Mouse (Mus musculus) intestine, postnatal 0 days (tissue): ENCODE measurements at regions not wholly inside any gene's neighbourhood (a gene's known extent, or its start where the extent isn't known, plus 50 kb on each side); places are given as distances from the start of the nearest gene placed in this dataset.
A peak's percentile ranks its signal among the peaks of the same experiment; 100 is the strongest.

ENCODE experiments used
- ATAC-seq: fragments of 200-750 bp; cut with Nextera tagmentation; 2 replicates; pipeline ENCODE4 v1.8.0; 2017; ENCODE audit warnings: mild to moderate bottlenecking, moderate TSS enrichment, moderate library complexity
- H3K27ac ChIP-seq: fragments of 300-500 bp; sonication (generic); 2 replicates; pipeline ENCODE4 v1.5.1; 2014; ENCODE audit warnings: mild to moderate bottlenecking, low read depth, low read length, moderate library complexity
- H3K27me3 ChIP-seq: fragments of 300-500 bp; sonication (generic); replicated peaks from 2 replicates; pipeline ENCODE4 v1.6.1; 2014; ENCODE audit warnings: low read length, mixed read lengths; ENCODE audit not compliant: control insufficient read depth, insufficient read depth
- H3K36me3 ChIP-seq: fragments of 300-500 bp; sonication (generic); 2 replicates; pipeline ENCODE4 v1.6.1; 2014; ENCODE audit warnings: mild to moderate bottlenecking, moderate library complexity; ENCODE audit not compliant: control insufficient read depth, insufficient read depth
- H3K4me1 ChIP-seq: fragments of 300-500 bp; sonication (generic); replicated peaks from 2 replicates; pipeline ENCODE4 v1.6.1; 2014; ENCODE audit warnings: antibody characterized with exemption, low read length, mixed read lengths; ENCODE audit not compliant: control insufficient read depth, insufficient read depth
- H3K4me2 ChIP-seq: fragments of 300-500 bp; sonication (generic); replicated peaks from 2 replicates; pipeline ENCODE4 v1.6.1; 2014; ENCODE audit warnings: low read depth, mild to moderate bottlenecking, moderate library complexity
- H3K4me3 ChIP-seq: fragments of 300-500 bp; sonication (generic); 2 replicates; pipeline ENCODE4 v1.5.1; 2014; ENCODE audit warnings: low read depth, low read length
- H3K9ac ChIP-seq: fragments of 300-500 bp; sonication (generic); 2 replicates; pipeline ENCODE4 v1.6.1; 2014; ENCODE audit warnings: mild to moderate bottlenecking, low read depth, low read length
- H3K9me3 ChIP-seq: fragments of 300-500 bp; sonication (generic); 2 replicates; pipeline ENCODE4 v1.6.1; 2016; ENCODE audit warnings: mixed run types; ENCODE audit not compliant: control insufficient read depth
- CTCF ChIP-seq: sonication (generic); IDR thresholded peaks from 2 replicates; pipeline ENCODE4 v1.5.1; 2016; ENCODE audit warnings: low read depth, mild to moderate bottlenecking, control low read depth, antibody characterized with exemption, moderate library complexity
- WGBS: fragments of 180-500 bp; shearing (Covaris S2); extraction: QIAGEN DNeasy Blood & Tissue Kit; methylation state at CpG from one replicate; pipeline ENCODE4 v1.1.7; 2014; 5-methylcytosine and 5-hydroxymethylcytosine counted together

GRCm38 (mm10) chr9:14075868-14076267 is 199.0 kb upstream of the Sesn3 start:
- no peak overlapping the region for H3K4me3 ChIP-seq
- no peak for ATAC-seq
- 96% methylated on average over 1 of the region's 1 CpGs for WGBS

GRCm38 (mm10) chr9:14076728-14077127 is 198.1 kb upstream of the Sesn3 start:
- Histone ChIP-seq H3K9ac (no peak overlapping the region), H3K27me3 (no peaks in the 10 kb centered on the region), H3K4me3 (no peak overlapping the region), H3K36me3 (no peaks in the 10 kb centered on the region), H3K9me3 (no peaks in the 10 kb centered on the region), H3K27ac (no peak overlapping the region), H3K4me2 (no peak overlapping the region), H3K4me1 (no peaks in the 10 kb centered on the region)
- WGBS: 73% methylated on average over 5 of the region's 5 CpGs
- no peak for ATAC-seq
- TF ChIP-seq CTCF: no peak

More at GRCm38 (mm10) chr9:14075868-14076267, 199.0 kb upstream of the Sesn3 start:
- Histone ChIP-seq H3K9me3 (no peaks in the 10 kb centered on the region), H3K4me2 (no peak overlapping the region), H3K36me3 (no peaks in the 10 kb centered on the region), H3K27me3 (no peaks in the 10 kb centered on the region), H3K9ac (no peak overlapping the region), H3K27ac (no peak overlapping the region), H3K4me1 (no peaks in the 10 kb centered on the region)
- no peak for TF ChIP-seq CTCF

DNA sequence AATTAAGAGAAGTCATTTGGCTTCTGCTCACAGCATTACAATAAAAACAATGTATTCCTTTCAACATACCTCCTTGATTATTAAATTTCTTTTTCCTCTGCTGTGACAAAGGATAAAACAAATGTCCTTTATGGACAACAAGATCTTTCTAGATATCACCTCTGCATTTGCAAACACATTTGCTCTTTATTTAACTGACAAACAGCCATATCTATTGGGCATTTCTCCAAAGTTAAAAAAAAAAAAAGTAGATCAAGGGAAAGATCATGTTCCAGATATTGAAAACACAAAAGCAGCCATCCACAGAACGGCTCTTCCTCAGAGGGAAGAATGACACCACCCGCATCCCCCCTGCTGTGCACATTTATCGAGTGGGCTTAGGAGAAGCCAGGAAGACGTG is 193.7 kb upstream of the Sesn3 start:
- Histone ChIP-seq H3K27me3 (no peaks in the 10 kb centered on the region), H3K4me3 (no peak overlapping the region), H3K9me3 (no peaks in the 10 kb centered on the region), H3K36me3 (no peaks in the 10 kb centered on the region), H3K4me2 (no peak overlapping the region), H3K27ac (no peak overlapping the region), H3K9ac (no peak overlapping the region), H3K4me1 (no peaks in the 10 kb centered on the region)
- no peak for ATAC-seq
- TF ChIP-seq CTCF: no peak
- 57% methylated on average over 4 of the region's 4 CpGs for WGBS

- Histone ChIP-seq H3K36me3 (no peaks in the 10 kb centered on the region), H3K4me3 (no peak overlapping the region), H3K9me3 (no peaks in the 10 kb centered on the region), H3K27ac (no peak overlapping the region), H3K4me2 (no peak overlapping the region), H3K4me1 (no peaks in the 10 kb centered on the region), H3K27me3 (no peaks in the 10 kb centered on the region), H3K9ac (no peak overlapping the region)
- TF ChIP-seq CTCF: no peak
- 0 out of 2 replicates have a peak, but pooled peaks have one; percentile 36 for ATAC-seq
- WGBS: 52% methylated on average over 2 of the region's 2 CpGs
Observed at GRCm38 (mm10) chr9:14086201-14086600, 188.7 kb upstream of the Sesn3 start.

- ATAC-seq: no peak
- Histone ChIP-seq H3K36me3 (no peaks in the 10 kb centered on the region), H3K9ac (no peak overlapping the region), H3K4me2 (no peak overlapping the region), H3K4me3 (no peak overlapping the region), H3K27me3 (no peaks in the 10 kb centered on the region), H3K27ac (no peak overlapping the region), H3K9me3 (no peaks in the 10 kb centered on the region), H3K4me1 (no peaks in the 10 kb centered on the region)
- 85% methylated on average over 3 of the region's 3 CpGs for WGBS
- no peak for TF ChIP-seq CTCF
Observed at GRCm38 (mm10) chr9:14086611-14087010, 188.3 kb upstream of the Sesn3 start.

DNA sequence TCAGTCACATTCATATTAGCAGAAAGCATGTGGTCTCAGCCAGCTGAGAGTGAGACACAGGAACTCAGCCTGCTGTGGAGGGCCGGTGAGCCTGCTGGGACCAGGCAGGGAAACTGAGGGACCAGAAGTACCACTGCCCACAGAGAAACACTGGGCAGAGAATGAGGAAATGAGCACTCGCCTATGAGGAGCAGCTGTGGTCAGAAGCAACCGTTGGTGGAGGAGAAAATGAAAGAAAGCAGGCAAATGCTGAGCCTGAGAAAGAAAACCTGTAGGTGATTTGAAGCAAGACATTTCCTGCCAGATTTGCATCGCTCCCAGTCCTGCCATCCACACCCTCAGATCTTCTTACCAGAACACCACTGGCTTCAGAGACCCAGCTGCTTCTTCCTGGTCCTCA is 187.0 kb upstream of the Sesn3 start:
- no peak for ATAC-seq
- 61% methylated on average over 4 of the region's 4 CpGs for WGBS
- no peak for TF ChIP-seq CTCF

GRCm38 (mm10) chr9:14089791-14090256 is 185.0 kb upstream of the Sesn3 start:
- Histone ChIP-seq H3K27me3 (no peaks in the 10 kb centered on the region), H3K27ac (no peak overlapping the region), H3K4me2 (no peak overlapping the region), H3K36me3 (no peaks in the 10 kb centered on the region), H3K4me1 (no peaks in the 10 kb centered on the region), H3K4me3 (no peak overlapping the region), H3K9me3 (no peaks in the 10 kb centered on the region), H3K9ac (no peak overlapping the region)
- TF ChIP-seq CTCF: no peak
- 71% methylated on average over 8 of the region's 8 CpGs for WGBS
- ATAC-seq: no peak

More for the DNA sequence above, 187.0 kb upstream of the Sesn3 start:
- H3K4me3 ChIP-seq: no peak overlapping the region
- no peaks in the 10 kb centered on the region for H3K4me1 ChIP-seq
- no peaks in the 10 kb centered on the region for H3K36me3 ChIP-seq
- no peak overlapping the region for H3K9ac ChIP-seq
- no peaks in the 10 kb centered on the region for H3K9me3 ChIP-seq
- H3K27me3 ChIP-seq: no peaks in the 10 kb centered on the region
- H3K4me2 ChIP-seq: no peak overlapping the region
- H3K27ac ChIP-seq: no peak overlapping the region
